Mouse (Mus musculus): ENCODE measurements around the gene Zfp28.
"Not testable (repeated sequence)": the region's sequence is repeated elsewhere in the genome, so short reads cannot be mapped to it uniquely, and the experiment has no call there.

Zfp28 gene

DNA sequence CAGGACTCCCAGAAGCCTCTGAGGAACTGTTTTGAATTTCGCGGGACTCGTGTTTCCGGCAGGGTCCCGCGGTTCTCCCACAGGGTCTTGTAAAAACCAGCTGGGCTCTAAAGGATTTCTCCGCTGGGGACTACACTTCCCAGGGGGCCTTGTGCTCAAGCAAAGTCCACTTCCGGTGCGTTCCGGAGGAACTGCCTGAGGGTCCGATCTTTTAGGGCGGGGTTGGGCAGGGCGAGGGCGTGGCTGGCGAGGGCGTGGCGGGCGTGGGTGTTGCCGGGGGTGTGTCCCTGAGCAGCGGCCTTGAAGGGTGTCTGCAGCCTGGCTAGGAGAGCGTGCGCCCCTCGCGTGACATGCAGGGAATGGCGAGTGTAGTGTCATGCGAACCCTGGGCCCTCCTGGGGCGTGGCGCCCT is at the start of gene Zfp28:
TSS of gene Zfp28 (plus strand) at position 252 of the 412 bp plus-strand sequence.
- peak; percentile 99 for DNase-seq

DNA sequence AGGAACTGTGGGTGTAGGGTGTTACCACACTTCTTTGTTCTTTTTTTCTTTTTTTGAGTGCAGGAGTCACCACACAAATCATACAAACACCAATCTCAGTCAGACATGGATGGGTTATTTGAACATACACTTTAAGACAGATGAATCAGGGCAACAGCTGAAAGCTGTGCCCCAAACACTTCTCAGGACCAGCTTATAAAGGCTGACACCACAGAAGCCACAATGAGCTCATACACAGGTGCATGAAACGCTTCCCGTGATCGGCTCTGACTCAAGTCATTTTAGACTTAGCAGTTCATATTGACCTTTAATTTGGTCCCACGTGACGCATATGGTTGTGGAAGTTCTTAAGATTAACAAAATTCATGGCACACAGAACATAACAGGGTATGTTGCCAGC is 43.2 kb upstream of the Zfp28 start:
- peak; percentile 66 for DNase-seq

DNA sequence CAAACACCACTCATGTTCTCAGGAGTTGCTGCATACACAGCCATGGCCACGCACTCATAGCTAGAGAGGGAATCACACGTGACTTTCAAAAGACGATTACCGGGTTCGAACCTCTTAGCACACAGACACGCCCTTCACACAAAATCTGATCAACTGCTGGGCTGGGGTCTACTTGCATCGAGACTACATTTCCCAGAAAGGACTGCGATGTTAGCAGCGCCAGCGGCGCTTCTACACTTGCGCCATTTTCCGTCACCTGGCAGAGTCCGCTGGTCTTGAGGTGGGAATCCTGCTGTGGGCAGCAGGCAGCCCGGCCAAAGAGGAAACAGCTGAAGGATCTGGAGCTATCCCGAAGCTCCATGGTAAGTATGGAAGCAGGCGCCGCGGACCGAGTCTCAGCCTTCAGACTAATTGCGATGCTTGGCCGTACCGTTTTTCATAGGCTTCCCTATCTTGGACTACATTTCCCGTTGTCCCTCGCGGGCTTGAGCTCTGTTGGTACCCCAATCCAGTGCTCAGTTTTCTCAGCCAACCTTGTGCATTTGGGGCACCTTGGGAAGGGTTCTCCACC is 39.5 kb upstream of the Zfp28 start, which contains the start of gene Gm3854:
TSS of gene Gm3854 (plus strand) at position 259 of the 571 bp plus-strand sequence.
- DNase-seq: peak; percentile 95

DNA sequence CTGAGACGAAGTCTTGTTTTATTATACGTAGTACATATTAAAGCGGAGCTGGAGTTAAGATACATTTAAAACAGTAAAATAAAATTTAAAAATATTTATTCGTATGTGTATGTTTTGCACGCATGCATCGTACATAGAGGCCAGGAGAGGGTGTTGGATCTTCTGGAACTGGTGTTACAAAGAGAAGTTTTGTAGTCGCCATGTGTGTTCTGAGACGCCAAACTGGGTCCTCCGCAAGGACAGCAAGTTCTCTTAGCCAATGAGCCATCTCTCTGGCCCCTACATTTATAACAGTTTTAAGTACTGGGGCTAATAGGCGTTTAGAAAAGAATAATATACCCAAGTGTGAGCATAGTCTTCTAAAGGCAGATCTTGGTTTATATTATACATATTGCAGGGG is 39.0 kb upstream of the Zfp28 start:
- DNase-seq: no peak

DNA sequence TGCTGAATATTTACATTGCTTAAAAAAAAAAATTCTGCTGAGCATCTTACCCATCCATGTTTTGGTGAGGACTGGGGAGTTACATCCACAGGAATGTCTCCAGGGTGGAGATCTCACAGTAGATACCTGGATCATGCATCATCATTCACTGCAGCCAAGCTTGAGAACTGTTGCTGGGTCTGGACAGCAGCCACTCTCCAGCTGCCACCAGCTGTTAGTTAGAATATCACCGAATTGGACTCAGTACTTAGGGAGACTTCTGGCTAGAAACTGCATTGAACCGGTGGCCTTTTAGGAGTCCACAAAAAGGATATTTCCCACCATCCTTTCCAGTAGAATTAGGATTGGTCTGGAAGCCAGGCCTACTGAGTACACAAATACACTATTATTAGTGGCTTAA is 25.0 kb upstream of the Zfp28 start:
- DNase-seq: peak; percentile 92

DNA sequence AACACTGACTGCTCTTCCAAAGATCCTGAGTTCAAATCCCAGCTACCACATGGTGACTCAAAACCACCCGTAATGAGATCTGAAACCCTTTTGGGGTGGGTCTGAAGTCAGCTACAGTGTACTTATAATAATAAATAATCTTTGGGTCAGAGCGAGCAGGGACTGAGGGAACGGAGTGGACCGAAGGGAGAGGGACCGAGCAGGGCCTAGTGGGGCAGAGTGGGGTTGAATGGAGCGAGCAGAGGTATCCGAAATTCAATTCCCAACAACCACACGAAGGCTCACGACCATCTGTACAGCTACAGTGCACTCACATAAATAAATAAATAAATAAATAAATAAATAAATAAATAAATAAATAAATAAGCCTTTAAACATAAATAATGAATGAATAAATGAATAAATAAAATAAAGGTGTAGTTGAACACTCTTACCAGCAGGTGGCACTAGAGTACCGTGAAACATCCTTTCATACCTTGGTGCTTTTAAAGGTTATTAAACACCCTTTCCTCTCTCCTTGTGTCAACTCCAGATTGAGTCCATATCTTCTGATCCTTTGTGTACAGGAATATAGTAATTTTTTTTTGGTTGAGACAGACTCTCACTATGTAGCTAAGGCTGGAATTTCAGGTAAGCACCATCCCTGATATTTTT is 24.0 kb upstream of the Zfp28 start:
- DNase-seq: peak; percentile 45

DNA sequence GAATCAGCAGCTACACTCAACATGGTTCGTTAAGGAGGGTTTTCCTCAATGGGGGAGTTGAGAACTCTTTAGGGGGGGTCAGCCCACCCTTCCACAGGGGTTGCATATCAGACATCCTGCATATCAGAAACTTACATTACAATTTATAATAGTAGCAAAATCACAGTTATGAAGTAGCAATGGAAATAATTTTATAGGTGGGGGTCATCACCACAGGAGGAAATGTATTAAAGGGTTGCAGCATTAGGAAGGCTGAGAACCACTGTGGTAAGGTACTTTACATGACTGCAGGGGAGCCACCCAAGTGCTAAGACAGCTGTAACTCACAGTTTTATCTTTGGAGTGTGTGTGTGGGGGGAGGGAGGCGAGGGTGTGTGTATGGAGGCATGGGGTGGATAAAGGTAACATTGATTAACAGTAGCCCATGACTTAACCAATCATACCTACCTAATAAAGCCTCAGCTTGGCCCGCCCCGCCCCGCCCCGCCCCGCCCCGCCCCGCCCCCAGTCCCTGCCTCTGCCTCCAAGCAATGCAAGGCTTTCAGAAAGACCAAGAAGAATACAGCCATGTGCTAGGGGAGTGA is 22.5 kb upstream of the Zfp28 start:
- DNase-seq: peak; percentile 76

DNA sequence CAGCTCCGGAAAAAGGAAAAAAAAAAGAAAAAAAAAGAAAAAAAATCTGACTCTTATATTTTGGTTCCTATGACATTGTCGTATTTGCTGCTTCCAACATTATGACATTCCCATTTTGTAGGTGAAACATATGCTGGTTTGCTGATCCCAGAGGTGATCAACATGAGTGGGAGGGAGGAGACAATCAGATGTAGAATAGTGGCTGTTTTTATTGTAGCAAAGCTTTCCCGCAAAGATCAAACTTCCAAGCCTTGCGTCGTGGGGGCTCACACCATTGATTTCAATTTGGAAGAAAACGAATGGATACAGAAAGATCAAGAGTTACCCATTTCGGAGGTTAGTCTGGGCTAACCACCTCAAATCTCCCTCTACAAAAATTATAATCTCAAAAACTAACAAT is 21.3 kb upstream of the Zfp28 start:
- no peak for DNase-seq

DNA sequence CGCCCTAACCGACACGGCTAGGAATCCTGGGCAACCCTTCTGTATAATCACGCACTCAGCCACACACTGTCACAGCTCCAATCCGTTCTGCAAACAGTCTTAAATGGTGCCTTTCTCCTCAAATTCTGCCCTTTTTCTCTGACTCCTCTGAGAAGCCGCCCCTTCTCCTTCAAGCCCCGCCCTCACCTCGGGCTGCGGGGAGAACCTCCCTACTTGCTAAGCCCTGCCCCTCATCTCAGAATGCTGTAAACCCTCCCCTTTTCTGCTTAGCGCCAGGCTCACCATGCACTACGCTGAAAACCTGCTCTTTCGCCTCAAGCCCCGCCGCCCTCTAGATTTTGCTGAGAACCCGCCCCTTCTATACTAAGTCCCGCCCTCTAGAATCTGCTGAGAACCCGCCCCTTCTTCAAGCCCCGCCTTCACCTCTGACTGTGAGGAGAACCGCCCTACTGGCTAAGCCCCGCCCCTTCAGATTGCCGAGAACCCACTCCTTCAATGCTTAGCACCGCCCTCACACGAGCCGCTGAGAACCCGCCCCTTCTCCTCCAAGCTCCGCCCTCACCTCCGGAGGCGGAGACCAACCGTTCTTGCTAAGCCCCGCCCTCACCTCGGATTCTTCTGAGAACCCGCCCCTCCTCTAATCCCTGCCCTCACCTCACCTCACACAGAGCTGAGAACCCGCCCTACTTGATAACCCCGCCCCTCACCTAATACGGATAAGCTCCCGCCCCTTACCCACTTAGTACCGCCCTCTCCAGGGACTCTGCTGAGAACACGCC is 20.6 kb upstream of the Zfp28 start:
- peak; percentile 100 for DNase-seq

DNA sequence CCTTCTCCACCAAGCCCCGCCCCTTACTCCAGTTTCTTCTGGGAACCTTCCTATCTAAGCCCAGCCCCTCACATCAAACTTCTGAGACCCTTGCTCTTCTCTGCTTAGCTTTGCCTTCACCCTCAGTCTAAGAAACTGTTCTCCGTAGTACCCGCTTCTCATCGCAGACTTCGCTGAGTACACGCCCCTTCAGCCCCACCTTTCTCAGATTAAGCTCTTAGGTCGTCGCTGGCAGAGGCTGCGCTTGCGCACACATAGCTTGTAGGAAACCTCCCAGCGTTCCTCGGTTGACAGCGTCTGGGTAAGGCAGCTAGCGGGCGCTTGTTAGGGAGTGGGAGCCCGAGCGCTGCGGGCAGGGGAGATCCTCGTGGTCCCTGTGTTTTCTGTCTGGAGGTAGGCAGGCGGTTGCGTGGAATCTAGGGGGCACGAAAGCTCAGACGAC is 20.0 kb upstream of the Zfp28 start, which contains the start of gene Zfp78:
TSS of gene Zfp78 (plus strand) at position 234 of the 442 bp plus-strand sequence.
- peak; percentile 99 for DNase-seq

DNA sequence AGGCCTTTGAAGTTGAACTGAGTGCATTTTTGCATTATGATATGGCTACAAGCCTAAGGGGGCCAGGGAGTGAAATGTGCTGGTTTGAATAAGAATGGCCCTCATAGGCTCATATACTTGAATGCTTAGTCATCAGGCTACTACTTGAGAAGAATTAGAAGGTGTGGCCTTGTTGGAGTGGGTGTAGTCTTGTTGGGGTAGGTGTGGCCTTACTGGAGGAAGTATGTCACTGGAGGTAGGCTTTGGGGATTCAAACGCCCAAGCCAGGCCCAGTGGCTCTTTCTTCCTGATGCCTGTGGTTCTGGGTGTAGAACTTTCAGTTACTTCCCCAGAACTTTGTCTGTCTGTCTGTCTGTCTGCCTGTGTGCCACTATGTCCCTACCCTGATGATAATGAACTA is 18.3 kb upstream of the Zfp28 start:
- DNase-seq: no peak

DNA sequence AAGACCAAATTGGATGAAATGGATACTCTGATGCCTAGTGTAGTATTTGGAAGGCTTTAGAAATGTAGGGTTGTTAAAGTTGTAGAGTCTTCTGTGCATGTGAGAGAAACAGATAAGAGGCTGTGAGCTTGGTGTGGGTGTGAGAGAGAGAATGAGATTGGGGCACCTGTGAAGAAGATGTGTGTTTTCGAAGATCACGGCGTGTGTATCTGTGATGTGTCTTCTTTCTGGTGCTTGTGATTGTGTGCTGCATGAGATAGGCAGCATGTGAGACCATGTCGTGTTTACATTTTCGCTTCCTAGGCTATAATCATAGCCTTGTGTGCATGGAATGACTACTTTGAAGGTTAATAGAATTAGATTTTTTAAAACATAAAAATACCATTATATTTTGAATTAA is 15.9 kb upstream of the Zfp28 start:
- DNase-seq: no peak

DNA sequence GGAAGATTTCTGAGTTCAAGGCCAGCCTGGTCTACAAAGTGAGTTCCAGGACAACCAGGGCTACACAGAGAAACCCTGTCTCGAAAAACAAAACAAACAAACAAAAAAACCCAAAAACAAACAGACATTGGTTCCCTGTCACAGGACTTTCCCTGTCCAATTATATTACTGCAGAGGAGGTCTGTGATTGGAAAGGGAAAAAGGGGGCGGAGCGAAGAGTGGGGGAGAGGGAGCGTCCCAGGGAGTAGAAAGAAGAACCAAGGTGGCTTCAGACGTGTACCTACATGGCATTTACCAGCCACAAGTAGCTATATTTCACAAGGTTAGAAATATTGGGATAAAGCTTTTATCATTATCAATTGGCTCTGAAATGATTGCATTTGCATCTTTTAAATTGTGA is 14.9 kb upstream of the Zfp28 start:
- not testable (repeated sequence) for DNase-seq

DNA sequence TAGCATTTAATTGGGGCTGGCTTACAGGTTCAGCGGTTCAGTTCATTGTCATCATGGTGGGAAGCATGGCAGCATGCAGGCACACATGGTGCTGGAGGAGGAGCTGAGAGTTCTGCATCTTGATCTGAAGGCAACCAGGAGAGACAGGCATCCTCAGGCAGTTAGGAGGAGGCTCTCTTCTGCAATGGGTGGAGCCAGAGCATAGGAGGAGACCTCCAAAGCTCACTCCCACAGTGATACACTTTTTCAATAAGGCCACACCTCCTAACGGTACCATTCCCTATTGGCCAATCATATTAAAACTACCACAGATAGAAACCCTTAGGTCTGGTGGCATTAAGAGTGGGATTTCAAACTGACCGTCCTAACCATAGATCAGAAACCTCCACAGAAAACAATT is 13.6 kb upstream of the Zfp28 start:
- DNase-seq: no peak

DNA sequence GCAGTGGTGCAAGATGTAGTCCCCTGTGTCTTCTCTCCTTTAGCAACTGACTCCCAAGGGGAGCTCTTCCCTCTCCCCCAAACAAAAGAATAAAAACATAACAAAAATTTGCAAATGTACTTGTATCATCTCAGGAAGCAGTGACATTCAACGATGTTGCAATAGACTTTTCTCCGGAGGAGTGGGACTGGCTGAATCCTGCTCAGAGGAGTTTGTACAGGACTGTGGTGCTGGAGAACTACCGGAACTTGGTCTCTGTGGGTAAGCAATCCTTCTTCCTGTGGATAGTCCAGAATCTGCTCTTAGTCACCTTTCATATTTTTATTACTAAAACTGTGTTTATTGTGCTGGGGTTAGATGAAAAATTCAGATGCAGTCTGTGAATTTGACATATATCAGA is 10.1 kb upstream of the Zfp28 start:
- no peak for DNase-seq

DNA sequence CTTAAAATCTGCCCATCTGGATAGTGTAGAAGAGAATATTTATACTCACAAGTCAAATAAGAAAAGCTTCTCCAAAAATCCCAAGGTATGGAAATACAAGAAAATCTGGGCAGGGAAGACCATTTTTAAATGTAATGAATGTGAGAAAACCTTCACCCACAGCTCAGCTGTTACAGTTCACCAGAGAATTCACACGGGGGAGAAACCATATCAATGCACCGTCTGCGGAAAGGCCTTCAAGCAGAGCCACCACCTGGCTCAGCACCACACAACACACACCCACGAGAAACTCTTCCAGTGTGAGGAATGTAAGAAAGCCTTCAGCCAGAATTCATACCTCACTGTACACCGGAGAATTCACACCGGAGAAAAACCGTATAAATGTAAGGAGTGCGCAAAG is 4.7 kb upstream of the Zfp28 start:
- no peak for DNase-seq

DNA sequence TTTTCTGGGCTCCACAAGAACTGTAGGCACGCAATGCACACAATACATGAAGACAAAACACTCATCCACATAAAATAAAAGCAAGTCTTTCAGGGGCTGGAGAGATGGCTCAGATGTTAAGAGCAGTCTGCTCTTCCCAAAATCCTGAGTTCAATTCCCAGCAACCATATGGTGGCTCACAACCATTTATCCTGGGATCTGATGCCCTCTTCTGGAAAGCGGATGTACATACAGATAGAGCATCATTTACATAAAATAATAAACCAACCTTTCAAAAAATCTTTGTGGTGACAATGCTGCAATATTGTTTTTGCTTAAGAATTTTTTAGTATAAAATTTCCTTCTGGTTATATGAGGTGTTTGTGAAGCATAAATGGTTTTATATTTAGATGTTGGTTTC is 1.7 kb upstream of the Zfp28 start:
- no peak for DNase-seq

DNA sequence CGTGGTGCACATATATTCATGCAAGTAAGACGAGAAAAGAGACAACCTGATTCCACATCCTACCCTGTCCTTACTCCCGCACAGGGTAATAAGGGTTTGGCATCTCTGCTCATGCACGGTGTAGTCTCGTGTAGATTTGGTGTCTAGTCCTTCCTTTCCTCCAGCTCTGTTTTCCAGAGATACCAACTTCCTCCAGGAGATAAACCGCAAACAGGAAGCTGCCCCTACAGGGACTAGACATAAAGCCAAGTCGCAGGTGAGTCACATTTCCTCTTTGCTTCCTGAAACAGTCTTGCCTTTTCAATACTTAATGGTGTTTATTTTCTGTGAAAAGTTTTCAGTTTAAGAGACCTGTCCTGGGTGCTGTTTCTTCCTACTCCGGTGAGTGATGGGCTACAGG is 916 bp downstream of the Zfp28 start:
- no peak for DNase-seq

DNA sequence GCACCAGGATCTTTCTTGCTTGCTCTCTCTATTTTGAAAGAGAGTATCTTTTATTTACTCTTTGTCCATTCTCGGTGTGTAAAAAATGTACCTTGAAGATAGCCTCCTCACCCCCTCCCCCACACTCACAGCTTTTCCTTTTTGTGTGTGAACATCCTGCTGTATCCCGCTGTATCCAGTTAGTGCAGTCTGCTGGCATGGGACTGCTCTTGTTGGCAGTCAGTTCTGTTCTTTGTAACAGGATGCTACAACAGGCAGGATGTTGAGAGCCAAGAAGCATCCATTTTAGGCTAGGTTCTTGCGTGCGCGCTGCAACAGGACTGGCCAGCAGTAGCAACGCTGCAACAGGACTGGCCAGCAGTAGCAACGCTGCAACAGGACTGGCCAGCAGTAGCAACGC is 3.9 kb downstream of the Zfp28 start:
- DNase-seq: peak; percentile 96

DNA sequence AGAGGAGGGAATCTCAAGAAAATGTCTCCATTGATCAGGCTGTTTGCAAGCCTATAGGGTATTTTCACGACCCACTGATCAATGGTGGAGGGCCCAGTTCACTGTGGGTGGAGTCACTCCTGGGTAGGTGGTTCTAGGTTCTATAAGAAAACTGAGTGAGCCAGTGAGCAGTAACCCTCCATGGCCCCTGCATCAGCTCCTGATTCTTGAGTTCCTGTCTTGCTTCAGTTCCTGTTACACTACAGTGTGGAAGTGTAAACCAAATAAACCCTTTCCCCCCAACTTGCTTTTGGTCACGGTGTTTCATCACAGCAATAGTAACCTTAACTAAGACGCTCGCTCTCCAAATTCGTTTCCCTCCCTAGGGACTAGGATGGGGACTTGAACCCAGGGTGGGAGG is 5.9 kb downstream of the Zfp28 start:
- DNase-seq: no peak

DNA sequence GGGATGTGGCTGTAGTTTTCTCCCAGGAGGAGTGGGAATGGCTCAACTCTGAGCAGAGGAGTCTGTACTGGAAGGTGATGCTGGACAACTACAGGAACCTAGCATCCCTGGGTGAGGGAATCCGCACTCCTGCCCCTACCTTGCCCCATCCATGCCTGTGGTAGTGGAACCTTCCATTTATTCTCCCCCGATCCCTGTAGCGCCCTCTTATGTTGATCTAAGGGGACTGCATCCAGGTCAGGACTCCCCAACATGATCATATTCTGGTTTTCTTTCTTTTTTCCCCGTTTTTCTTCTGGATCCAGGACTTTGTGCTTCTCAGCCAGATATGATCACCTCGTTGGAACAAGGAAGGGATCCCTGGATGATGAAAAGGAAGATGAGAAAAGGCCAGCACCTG is 6.4 kb downstream of the Zfp28 start:
- DNase-seq: peak; percentile 81

DNA sequence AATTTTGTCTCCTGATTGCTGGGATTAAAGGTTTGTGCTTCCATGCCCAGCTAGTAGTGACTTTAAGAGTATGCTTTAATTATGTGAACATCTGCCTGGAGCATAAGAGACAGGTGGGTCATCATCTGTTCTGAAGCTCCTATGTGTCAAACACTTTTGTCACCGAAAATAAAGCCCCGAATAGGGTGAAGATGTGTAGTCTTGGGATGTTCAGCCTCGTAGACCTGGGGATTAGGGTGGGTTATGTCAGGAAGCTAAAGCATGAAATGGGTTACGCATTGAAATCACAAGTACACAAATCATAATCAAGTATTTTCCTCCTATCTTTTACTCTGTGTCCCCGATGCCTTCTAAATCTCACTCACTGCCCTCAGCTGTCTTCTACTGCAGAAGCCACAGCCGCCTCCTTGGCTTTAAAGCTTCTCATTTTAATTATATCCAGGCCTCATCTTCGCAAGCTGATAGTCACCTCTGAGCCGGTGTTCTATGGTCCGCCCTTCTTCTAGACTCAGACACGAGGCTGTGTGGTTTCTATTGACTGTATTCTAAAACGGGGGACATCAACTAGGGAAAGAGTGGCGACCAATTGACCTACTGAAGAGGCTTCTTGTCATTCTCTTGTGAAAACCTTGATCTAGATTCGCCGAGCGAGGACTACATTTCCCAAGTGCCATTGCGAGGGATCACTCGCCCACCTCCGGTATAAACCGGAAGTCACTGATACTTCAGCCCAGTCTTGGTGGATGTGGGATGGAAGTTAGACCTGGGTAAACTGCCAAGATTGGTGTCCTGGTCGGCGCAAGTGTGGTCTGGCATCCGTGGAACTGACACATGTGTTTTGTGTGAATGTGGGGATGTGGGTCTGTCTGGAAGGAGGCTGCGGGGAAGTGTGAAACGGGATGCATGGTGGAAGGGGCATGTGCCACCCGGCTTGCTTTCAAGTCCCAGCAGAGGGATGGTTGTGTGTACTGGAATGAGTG is 15.2 kb downstream of the Zfp28 start, which contains the start of gene Smim17:
TSS of gene Smim17 (plus strand) at position 720 of the 980 bp plus-strand sequence.
- DNase-seq: peak; percentile 94

Measured in heart, adult 11 months (tissue).